Mouse (Mus musculus): ENCODE results near the gene Gm17416. TPM values are rescaled to one million over a fixed set of nuclear protein-coding genes. Genes with fewer than 3 reads are reported as not detected.

The Gm17416 gene
- polyA plus RNA-seq, 1 experiment, result not detected

DNA sequence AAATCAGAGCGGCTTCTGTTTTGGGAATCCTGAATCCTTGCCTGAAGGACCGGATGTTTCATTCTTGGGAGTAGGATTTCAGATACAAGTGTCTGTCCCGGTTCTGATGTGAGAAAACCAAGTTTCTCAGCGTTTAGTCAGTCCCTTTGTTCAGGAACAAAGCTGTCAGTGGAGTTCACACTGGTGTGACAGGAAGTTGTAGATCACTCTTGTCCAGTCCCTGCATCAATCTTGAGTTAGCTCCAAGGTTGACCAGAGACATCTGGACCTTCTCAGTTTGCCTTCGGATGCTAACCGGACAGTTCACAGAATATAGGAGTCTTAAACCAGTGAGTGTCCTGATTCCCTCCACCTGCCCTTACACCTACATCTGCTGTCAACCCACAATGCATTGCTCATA is 38.6 kb downstream of the Gm17416 start:
- no peak for TF ChIP-seq CTCF (IDR thresholded peaks at IDR 0.05; ENCODE audit: borderline replicate concordance, extremely low read depth, insufficient read depth, insufficient read length)
- no peak for TF ChIP-seq POLR2A (IDR thresholded peaks at IDR 0.05; ENCODE audit: borderline replicate concordance, extremely low read depth, insufficient read depth, insufficient read length, poor library complexity, severe bottlenecking)
- no peak for DNase-seq (ENCODE audit: low read depth)

- no peak for DNase-seq (ENCODE audit: low read depth)
- TF ChIP-seq POLR2A (IDR thresholded peaks at IDR 0.05; ENCODE audit: borderline replicate concordance, extremely low read depth, insufficient read depth, insufficient read length, poor library complexity, severe bottlenecking), result no peak
- TF ChIP-seq CTCF (IDR thresholded peaks at IDR 0.05; ENCODE audit: borderline replicate concordance, extremely low read depth, insufficient read depth, insufficient read length), result no peak
Observed at GRCm38 (mm10) chr2:152608719-152609118, 39.6 kb downstream of the Gm17416 start.

DNA sequence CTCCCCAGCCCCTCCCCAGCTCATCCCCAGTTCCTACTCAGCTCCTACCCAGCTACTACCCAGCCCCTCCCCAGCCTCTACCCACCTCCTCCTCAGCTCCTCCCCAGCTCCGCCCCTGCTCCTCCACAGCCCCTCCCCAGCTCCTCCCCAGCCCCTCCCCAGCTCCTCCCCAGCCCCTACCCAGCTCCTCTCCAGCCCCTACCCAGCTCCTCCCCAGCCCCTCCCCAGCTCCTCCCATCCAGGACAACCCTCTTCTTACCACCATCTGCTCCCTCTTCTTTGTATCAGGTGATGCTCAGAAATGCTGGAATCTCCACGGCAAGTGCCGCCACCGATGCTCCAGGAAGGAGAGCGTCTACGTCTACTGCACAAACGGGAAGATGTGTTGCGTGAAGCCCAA is 43.1 kb downstream of the Gm17416 start:
- DNase-seq (ENCODE audit: low read depth), result peak; percentile 44
- TF ChIP-seq POLR2A (IDR thresholded peaks at IDR 0.05; ENCODE audit: borderline replicate concordance, extremely low read depth, insufficient read depth, insufficient read length, poor library complexity, severe bottlenecking), result no peak
- TF ChIP-seq CTCF (IDR thresholded peaks at IDR 0.05; ENCODE audit: borderline replicate concordance, extremely low read depth, insufficient read depth, insufficient read length), result no peak

GRCm38 (mm10) chr2:152615563-152615962 is 46.4 kb downstream of the Gm17416 start:
- peak; percentile 87 for DNase-seq (ENCODE audit: low read depth)
- TF ChIP-seq CTCF (IDR thresholded peaks at IDR 0.05; ENCODE audit: borderline replicate concordance, extremely low read depth, insufficient read depth, insufficient read length) (peak; percentile 85), POLR2A (IDR thresholded peaks at IDR 0.05; ENCODE audit: borderline replicate concordance, extremely low read depth, insufficient read depth, insufficient read length, poor library complexity, severe bottlenecking) (no peak)

- DNase-seq (ENCODE audit: low read depth), result no peak
- TF ChIP-seq CTCF (IDR thresholded peaks at IDR 0.05; ENCODE audit: borderline replicate concordance, extremely low read depth, insufficient read depth, insufficient read length) (no peak), POLR2A (IDR thresholded peaks at IDR 0.05; ENCODE audit: borderline replicate concordance, extremely low read depth, insufficient read depth, insufficient read length, poor library complexity, severe bottlenecking) (no peak)
Observed at GRCm38 (mm10) chr2:152616470-152616869, 47.3 kb downstream of the Gm17416 start.

GRCm38 (mm10) chr2:152617374-152617773 is 48.2 kb downstream of the Gm17416 start:
- no peak for DNase-seq (ENCODE audit: low read depth)
- peak; percentile 37; the same call in 1 of the 2 replicates for TF ChIP-seq CTCF (IDR thresholded peaks at IDR 0.05; ENCODE audit: borderline replicate concordance, extremely low read depth, insufficient read depth, insufficient read length)
- no peak for TF ChIP-seq POLR2A (IDR thresholded peaks at IDR 0.05; ENCODE audit: borderline replicate concordance, extremely low read depth, insufficient read depth, insufficient read length, poor library complexity, severe bottlenecking)

Other genes starting within 250 kb of the Gm17416 start
- 246 and 256 TPM in 2 replicates for gene Rbck1, start 236.7 kb upstream of the Gm17416 start, polyA plus RNA-seq (2012; rRNA removed)
- gene Trib3, start 225.3 kb upstream of the Gm17416 start, polyA plus RNA-seq (2012; rRNA removed), result 0.62 and 0.70 TPM in 2 replicates
- 25.8 and 33.1 TPM in 2 replicates for gene Nrsn2, start 192.7 kb upstream of the Gm17416 start, polyA plus RNA-seq (2012; rRNA removed)
- gene Sox12, start 171.3 kb upstream of the Gm17416 start, polyA plus RNA-seq (2012; rRNA removed), result 87.0 and 105 TPM in 2 replicates
- gene Zcchc3, start 154.3 kb upstream of the Gm17416 start, polyA plus RNA-seq (2012; rRNA removed), result 18.1 and 19.9 TPM in 2 replicates
- gene 6820408C15Rik, start 153.8 kb upstream of the Gm17416 start, polyA plus RNA-seq (2012; rRNA removed), result 1.4 and 2.6 TPM in 2 replicates
- not detected in 2 replicates for gene Defb23, start 104.7 kb upstream of the Gm17416 start, polyA plus RNA-seq (2012; rRNA removed)
- 0.15 TPM in 1 of 2 replicates, not detected in the other for gene Defb20, start 92.3 kb upstream of the Gm17416 start, polyA plus RNA-seq (2012; rRNA removed)
- gene Defb22, start 79.2 kb upstream of the Gm17416 start, polyA plus RNA-seq (2012; rRNA removed), result not detected in 2 replicates
- not detected in 2 replicates for gene Defb26, start 57.6 kb upstream of the Gm17416 start, polyA plus RNA-seq (2012; rRNA removed)
- gene Defb28, start 51.1 kb upstream of the Gm17416 start, polyA plus RNA-seq (2012; rRNA removed), result not detected in 2 replicates
- gene Defb29, start 29.2 kb upstream of the Gm17416 start, polyA plus RNA-seq (2012; rRNA removed), result not detected in 2 replicates
- gene Defb21, start 3.4 kb downstream of the Gm17416 start, polyA plus RNA-seq (2012; rRNA removed), result not detected in 2 replicates
- gene Defb19, start 11.0 kb downstream of the Gm17416 start, polyA plus RNA-seq (2012; rRNA removed), result not detected in 2 replicates
- gene Defb45, start 30.1 kb downstream of the Gm17416 start, polyA plus RNA-seq (2012; rRNA removed), result not detected in 2 replicates
- gene Defb36, start 35.0 kb downstream of the Gm17416 start, polyA plus RNA-seq (2012; rRNA removed), result not detected in 2 replicates
- gene Defb25, start 53.7 kb downstream of the Gm17416 start, polyA plus RNA-seq (2012; rRNA removed), result not detected in 2 replicates
- 0.33 and 0.48 TPM in 2 replicates for gene Rem1, start 57.6 kb downstream of the Gm17416 start, polyA plus RNA-seq (2012; rRNA removed)
- gene H13, start 100.1 kb downstream of the Gm17416 start, polyA plus RNA-seq (2012; rRNA removed), result 188 and 200 TPM in 2 replicates
- gene Mcts2, start 117.7 kb downstream of the Gm17416 start, polyA plus RNA-seq (2012; rRNA removed), result 19.7 and 22.9 TPM in 2 replicates
- gene Id1, start 166.9 kb downstream of the Gm17416 start, polyA plus RNA-seq (2012; rRNA removed), result 126 TPM in 2 replicates
- 4.3 and 4.8 TPM in 2 replicates for gene Cox4i2, start 184.8 kb downstream of the Gm17416 start, polyA plus RNA-seq (2012; rRNA removed)